Mouse (Mus musculus): ENCODE measurements around the gene Cytip.

Cytip gene

DNA sequence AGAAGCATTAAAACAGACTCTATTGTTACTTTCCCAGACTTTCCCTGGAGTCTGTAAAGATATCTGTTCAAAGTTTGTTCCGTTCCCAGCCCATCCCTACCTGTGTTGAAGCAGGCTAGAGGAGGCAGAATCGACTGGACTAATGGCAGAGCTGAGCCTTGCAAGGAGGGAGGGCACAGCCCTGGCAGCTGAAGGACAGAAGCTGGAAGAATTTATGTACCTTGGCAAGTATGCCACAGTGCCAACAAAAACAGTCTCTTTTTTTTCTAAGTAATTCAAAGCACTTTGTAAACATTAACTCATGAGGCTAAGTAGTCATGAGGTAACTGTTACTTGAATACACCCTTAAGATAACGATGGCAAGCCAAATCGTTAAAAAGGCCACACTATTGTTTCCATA lies at the start of gene Cytip:
Gene Cytip (minus strand): TSS at position 187 of the 400 bp plus-strand sequence.
- DNase-seq (ENCODE audit: low spot score in 2 of 2): no peak

DNA sequence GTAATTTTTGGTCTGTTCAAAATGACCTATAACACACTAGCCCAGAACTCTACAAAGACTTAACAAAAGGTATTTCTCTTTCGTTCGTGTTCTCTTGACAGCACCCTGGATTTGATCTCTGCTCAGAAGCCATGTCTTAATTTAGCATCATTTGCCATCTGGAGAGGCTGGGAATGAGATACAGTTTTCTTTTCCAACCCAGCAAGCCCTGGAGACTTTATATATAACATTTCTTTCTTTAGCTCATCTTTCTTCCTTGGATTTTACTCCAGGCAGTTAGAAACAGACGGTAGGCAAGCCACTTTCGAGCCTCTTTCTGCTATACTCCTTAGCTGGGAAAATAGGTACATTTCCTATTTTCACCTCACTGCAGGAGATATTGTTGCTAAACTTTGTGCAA lies 45.3 kb upstream of the Cytip start:
- DNase-seq (ENCODE audit: low spot score in 2 of 2): no peak

DNA sequence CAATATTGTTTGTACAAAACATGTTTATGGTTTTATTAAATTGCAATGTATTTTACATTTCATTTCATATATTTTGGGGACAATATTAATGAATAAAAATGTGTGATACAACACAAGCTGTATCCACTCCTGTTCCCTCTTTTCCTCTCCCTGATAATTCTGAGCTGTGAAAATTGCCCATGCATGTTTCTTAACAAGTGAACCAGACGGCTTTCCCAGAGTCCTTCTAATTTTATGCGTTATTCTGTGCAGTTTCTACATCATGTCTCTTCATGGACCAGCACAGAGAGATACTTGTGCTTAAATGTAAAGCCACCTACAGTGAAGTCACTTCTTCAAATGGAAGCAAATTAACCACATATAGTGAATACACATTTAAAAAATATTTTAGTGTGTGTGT lies 42.2 kb upstream of the Cytip start:
- DNase-seq (ENCODE audit: low spot score in 2 of 2): no peak

DNA sequence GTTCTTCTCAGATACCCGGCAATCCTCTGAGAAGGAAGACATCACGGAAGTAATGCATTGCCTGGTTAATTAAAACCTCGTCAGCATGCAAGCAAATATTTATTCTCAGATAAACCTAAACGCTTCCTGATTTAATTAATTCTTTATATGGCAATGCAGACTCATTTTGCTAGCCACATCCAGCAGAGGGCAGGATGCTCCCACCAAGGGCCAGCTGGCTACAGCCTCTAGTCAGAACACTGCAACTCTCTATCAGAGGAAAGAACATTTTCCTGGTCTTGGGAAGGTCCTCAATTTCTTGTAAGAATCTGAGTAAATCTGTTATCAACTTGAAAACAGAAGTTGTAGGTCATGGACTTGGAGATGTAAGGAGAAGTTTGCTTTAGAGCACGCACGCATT lies 4.1 kb upstream of the Cytip start:
- DNase-seq (ENCODE audit: low spot score in 2 of 2): peak in 1 of 2 experiments; percentile 56

DNA sequence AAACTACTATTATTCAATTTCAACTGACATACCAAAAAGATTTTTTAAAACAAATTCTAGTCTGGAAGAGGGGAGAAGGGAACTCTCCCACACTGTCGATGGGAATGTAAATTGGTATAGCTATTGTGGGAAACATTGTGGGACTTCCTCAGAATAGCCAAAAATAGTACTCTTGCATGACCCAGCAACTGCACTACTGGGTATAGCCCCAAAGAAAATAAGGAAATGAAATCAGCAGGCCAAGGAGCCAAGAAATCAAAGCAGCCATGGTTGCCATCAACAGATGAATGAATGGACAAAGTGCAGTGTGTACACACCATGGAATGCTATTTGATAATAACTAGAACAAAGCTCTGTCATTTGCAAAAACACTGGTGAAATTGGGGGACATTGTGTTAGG lies 1.5 kb upstream of the Cytip start:
- DNase-seq (ENCODE audit: low spot score in 2 of 2): no peak

DNA sequence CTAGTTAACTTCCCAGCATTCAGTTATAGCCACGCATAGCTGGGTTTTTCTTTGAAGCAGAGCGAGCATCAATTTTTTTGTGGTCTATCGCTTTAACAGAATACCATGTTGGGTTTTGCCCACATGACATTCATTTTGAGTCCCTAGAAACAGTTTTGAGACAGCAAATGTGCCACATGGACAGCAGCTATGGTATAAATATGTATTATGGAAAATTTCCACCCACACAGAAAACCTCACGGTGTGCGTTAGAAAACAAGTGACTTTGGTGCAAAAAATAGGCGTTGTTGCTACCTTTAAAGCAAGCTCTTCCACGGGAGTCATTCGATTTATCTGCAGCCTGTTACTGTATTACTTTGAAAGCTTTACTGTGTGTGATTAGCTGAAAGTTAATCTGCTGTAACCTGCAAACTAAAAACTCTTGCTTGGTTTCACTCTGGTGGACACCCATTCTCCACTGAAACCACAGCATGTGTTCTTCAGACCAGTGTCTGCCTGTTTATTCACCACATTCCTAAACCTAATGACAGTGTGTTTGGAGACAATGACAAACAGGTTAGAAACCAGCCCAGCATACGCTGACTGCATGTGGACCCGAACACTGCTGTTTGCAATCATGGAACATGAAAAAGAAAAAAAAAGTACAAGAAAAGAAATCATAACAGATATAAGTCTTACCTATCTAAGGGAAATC lies 763 bp downstream of the Cytip start:
- no peak for DNase-seq (ENCODE audit: low spot score in 2 of 2)

DNA sequence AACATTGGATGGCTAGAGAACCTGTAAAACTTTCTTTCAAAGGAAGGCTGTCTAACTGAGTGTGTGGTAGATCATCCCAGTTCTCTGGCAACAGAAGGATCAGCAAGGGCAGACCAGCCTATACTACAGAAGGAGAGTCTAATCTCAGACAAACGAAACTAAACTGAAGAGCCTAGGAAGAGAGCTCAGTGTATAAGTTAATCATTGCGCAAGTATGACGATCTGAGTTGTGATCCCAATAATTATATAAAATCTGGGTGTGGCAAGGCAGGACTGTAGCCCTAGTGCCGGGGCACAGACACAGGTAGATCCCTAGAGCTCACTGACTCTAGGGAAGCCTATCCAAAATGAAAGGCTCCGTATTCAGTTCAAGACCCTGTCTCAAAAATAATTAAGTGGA lies 3.2 kb downstream of the Cytip start:
- DNase-seq (ENCODE audit: low spot score in 2 of 2): no peak

DNA sequence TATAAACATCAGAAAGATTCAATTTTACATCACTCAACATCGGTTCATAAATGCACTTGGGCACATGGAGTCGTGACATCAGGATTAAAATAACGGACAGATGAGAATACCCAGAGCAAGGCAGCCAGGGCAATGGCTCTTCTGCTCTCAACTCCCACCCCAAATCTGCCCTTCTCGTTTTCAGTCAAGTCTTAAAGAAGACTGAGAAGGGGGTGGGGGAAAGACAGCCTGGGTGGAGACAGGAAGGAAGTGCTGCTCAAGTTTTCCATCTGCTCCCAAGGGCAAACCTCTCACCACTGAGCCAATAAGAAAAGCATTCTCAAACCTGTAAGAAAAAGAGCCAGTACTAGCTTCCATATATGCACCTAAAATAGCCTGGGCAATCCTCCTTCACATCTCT lies 5.8 kb downstream of the Cytip start:
- DNase-seq (ENCODE audit: low spot score in 2 of 2): no peak

DNA sequence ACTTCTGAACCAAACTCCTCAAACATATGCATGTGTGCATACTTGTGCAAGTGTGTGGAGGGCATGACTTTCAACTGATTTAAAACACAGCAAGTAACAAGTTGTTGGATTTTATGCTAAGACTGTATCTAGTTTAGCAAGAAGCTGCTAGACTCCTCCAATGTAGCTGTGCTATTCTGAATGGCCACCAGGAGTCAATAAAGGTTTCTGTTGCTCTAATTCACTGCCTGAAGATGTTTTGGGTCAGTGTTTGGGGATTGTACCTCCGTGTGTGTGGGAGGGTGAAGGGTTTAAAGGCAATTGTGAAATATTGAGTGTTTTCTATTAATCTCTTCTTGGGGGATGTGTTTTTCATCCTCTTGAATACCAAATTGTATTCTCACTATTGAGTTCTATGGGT lies 6.4 kb downstream of the Cytip start:
- DNase-seq (ENCODE audit: low spot score in 2 of 2): peak in 1 of 2 experiments; percentile 19

DNA sequence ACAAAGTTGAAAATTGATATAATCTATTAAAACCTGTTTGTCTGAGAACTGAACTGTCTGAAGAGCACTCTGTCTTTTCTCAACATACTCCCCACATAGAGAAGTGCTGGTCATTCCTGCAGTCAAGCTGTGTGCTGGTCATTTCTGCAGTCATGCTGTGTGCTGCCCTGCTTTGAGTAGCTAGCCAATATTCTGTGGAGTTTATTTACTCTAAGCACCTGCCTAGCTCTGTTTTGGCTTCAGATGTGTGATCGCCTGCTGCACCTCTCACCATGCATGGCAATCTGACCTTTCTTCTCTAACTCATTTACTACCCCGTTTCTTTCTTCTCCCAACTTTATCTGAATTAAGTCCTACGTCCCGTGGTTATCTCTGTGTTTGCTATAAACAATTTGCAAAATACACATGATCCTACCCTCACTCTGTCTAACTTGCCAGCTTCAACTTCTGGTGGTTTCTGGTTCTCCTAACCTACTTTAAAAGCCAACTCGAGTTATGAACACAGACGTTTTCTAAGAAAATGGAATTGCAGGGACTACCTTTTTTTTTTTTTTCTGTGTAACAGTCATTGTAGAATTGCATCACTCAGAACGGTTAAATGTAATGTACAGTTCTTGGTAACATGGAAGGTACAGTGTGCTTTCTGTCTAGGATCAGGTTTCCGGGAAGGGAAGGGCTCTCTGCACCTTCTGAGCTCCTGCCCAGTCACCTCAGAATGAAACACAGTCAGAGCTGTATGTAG lies 7.9 kb downstream of the Cytip start:
- no peak for DNase-seq (ENCODE audit: low spot score in 2 of 2)

DNA sequence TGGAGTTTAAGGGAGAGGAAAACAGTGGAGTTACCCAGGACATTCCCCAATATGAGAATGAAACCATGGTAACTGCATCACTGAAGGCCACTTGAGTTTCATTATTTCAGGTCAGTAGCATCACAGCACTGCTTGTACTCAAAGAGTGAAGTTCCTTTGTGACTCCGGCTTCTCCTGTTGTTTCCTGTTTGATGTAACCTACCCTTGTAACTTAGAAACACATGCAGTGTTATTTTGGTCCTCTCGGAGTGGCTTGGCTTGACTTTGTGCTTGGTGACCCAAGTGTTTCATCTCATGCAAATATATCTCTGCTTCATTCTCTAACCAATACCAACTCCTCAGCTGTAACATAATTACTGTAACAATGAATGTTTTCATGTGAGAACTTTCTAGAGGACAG lies 11.1 kb downstream of the Cytip start:
- no peak for DNase-seq (ENCODE audit: low spot score in 2 of 2)

DNA sequence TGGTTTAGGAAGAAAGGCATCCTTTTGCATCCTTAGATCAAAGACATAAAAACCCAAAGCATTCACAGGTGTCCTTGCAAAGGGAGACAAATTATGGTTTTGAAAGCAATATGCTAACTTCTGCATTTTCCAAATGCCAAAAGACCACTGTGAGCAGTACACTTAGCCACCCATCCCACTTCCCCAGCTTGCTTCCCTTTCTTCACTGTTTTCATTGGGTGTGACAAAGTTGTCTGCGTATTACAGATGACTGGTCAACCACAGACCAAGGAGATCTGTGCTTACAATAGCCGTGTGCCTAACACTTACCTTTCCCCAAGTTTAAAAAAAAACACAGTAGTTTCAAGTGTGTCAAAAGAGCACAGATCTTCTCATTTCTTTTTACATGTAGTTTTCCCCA lies 11.7 kb downstream of the Cytip start:
- DNase-seq (ENCODE audit: low spot score in 2 of 2): no peak

DNA sequence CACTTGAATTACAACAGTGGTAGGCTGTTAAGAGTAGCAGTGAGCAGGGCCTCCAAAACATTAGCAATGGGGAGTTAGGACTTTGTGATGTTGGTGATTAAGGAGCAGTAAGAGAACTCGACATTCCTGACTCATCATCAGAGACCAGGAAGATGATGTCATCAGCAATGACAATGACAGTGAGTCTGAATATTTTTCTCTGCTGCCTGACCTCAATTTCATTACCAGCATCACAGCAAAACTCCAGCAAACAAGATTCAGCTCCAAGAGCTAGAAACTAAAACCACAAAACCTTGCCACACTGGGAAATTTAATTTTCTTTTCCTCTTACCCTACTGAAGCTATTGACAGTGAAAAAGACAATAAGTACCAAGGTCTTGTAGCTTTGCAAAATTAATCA lies 14.6 kb downstream of the Cytip start:
- no peak for DNase-seq (ENCODE audit: low spot score in 2 of 2)

DNA sequence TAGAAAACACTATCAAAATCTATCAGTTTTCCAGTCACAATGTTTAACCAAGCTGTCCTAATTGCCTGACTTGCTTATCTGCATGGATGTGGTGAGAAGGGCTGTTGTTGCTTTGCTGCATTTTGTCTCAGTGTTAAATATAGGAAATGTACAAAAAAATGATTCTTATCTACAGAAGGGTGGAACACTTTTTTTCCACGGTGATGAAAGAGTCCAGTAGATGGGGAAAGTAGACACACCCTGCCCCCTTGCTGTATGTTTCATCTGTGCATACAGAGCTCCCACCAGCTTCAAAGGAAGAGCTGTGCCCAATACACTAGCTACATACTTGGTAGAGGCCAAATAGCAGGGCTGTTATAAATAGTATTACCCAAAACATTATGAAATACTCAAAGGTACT lies 16.3 kb downstream of the Cytip start:
- DNase-seq (ENCODE audit: low spot score in 2 of 2): no peak

DNA sequence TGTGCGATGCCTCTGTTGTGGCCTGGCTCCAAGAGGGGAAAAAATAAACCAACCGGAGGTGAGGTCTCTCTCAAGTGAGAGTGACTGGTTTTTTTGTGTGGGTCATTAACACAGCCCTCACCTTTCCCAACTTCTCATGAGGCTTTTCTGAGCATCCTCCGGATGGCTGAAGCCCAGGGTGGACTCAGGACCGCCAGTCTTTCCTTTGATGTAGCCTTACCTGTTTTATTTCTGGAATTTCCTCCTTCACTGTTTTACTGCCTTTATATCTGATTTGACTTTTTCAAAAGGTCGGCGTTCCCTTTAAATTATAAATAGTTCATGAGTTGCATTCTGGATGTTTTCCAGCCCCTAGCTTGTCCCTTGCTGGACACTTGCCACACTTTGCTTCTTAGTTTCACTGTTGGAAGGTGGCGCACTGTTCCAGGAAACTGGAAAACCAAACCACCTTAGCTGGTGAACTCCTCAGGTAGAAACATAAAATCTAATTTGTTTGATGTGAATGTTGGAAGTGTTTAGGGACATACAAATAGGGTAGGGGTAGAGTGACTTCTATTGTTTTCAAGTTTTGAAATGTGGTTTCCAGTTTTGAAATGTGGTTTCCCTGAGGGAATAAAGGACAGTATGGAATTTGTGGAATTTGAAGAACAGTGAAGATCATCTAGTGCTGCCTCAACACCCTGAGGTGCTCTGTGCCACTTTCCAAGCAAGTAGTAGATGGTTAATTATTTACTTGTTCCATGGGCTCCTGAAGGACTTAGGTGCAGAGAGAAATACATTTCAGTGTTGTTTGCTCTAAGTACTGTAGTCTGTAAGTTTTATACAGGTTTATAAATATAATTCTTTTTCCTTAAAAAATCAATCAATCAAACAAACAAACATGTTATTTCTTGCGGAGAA lies 19.7 kb downstream of the Cytip start:
- no peak for DNase-seq (ENCODE audit: low spot score in 2 of 2)

DNA sequence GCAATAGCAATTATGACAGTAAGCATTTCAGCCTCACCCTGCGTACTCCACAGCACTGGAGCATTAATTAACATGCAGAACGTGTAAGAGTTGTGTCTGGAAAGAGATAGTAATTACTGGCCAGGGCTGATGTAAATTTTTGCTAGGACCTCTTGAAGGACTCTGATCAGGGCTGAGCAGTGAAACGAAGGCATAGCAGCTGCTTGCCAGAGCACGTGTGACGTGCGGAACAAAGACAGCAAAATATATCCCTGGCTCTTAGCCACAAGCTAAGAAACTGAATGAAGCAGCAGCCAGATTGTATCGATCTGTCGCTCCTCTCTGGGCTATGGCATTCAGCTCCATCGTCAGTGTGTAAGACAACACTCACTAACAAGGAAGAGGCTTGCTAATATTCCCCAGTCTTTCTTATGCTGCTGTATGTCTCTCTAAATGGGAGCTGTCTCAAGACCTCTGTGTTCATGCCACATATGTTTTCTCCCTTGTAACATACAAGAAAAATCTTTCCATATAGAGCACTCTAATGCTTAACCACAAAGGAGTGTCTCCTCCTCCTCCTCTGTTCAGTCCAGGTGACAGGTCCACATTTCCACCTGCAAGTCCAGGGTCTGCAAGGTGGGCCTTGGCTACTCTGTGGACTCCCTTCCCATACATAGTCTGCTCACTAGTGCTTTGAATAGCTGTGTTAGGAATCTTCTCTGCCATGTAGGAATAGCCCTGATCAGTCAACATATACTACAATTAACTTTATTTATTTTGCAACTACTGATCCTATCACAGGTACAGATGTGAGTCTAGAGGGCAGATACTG lies 20.7 kb downstream of the Cytip start:
- DNase-seq (ENCODE audit: low spot score in 2 of 2): no peak

DNA sequence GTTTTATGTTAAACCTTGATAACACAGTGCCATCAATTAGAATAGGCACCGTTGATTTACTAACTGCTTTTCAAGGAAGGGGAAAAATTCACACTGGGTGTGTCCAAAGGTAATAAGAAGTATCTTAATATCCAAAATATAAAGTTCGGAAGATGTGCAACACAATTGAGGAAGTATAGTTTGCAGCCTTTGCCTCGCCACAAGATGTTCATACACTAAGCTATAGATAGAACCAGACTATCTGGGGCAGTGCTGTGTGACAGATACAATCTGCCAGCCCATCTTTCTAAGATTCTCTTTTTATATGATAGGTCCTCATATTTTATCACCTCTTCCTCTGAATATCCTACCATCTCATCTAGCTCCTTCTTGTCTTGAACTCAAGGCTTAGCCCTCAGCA lies 22.4 kb downstream of the Cytip start:
- DNase-seq (ENCODE audit: low spot score in 2 of 2): no peak

DNA sequence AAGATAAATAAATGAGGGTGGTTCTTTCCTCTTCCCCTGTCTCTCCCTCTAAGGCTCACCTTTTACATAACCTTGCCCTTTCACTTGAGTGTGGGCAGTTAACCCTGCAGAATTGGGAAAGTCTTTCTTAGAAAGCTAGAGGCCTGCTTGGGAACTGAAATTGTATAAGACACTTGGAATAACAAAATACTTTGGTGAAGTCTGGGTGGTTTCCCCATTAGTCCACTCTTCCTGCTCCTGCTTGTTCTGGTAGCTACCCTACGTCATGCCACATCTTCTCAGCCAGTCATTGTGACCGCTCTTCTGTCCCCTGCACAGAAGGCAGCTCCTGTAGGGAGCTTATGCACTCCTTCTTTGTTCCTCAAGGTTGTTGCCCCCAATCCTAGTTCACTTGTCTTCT lies 26.2 kb downstream of the Cytip start:
- DNase-seq (ENCODE audit: low spot score in 2 of 2): no peak

DNA sequence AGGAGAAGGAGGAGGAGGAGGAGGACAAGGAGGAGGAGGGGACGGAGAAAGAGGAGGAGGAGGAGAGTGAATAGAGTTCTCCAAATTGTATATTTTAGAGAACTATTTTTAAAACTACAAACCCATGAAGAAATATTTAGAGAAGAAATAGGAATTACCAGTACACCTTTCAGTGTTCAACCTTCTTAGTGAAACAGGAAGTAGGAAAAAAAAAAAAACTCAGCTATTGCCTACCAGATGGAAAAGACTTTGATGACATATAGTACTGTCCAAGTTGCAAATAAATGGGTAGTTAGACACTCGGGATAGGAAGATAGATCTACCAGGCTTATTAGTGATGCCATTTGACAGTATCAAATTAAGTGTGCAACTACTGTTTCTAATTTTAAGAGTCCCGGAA lies 27.7 kb downstream of the Cytip start:
- no peak for DNase-seq (ENCODE audit: low spot score in 2 of 2)

DNA sequence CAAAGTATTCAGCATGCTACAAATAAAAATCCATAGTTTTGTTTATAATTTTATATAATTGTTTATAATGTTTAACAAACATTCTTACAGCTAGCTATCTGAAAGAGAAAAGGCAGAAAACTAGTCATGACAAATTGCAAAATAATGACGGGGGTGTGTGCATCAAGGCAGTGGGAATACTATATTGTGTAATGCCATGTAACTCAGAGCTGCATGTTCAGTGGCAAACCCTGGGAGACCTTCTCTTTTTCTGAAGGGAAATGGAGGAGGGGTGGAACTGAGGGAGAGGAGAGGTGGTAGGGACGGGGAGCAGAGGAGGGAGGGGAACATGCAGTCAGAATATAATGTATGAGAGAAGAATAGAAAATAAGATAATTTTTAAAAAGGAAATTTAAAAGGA lies 28.6 kb downstream of the Cytip start:
- DNase-seq (ENCODE audit: low spot score in 2 of 2): no peak

DNA sequence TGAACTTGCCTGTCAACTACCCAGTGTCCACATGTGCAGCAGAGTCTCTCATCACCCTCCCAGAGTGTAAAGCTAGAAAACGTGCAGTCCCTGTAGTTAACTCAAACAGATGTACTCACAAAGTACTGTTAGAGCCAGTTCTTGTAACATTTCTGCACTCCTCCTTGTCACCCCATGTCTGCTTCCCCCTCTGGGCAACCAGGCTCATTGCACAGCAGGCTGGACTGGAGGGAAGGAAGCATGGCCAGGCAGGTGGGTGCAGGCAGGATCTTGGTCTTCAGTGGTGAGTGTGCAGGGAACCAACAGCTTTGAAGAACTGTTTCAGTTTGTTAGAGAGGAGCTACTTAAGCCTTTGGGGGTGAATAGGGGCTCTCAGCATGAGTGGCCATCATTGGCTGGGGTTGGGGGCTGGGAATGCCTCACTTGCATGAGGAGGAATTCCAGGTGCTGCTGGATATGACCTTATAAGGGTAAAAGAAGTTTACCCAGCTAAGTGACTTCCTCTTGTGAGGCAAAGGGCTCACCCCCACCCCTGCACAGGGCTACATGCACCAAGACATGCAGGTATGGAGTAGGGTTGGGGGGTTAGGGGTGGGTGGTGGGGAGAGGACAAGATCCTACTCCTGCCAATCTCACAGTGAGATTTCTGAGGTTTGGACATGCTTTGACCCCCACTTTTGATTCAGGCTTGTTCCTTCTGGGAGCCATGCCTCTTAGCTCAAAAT lies 31.7 kb downstream of the Cytip start:
- DNase-seq (ENCODE audit: low spot score in 2 of 2): peak in 1 of 2 experiments; percentile 33
